ENCODE assay signal across 12 mouse cellular contexts in genomic region chr13:23433801-23434200, GRCm38 (mm10). TPM values are rescaled to one million over a fixed set of nuclear protein-coding genes. Genes with fewer than 3 reads are reported as not detected.
DNase-seq lines count a peak whose midpoint lies in the region; ATAC-seq lines count a peak whose summit lies in the region.
"Had no signal": no experiment of that assay in that cellular context is flagged by ENCODE, and none has a peak within 500 bp of the region (broad histone marks: within the 10 kb centered on the region; RNA-seq: fewer than 3 reads in every experiment).

No protein-coding gene starts in this region.

- peak overlapping the region; percentile 44 for H3K4me2 ChIP-seq in kidney, embryonic 14.5 days (replicated peaks; ENCODE audit: low read depth, low read length)
- peak overlapping the region; percentile 66 for H3K4me2 ChIP-seq in limb, embryonic 13.5 days (replicated peaks)

- H3K9me3 ChIP-seq in erythroblast, embryonic 14.5 days (ENCODE audit: control insufficient read depth, low read length): no peaks in the 10 kb centered on the region
- no peaks in the 10 kb centered on the region for H3K9me3 ChIP-seq in kidney, embryonic 14.5 days (ENCODE audit: control insufficient read depth, low read length)
- H3K9me3 ChIP-seq in embryonic facial prominence, embryonic 10.5 days: no peaks in the 10 kb centered on the region
- no peaks in the 10 kb centered on the region for H3K9me3 ChIP-seq in limb, embryonic 13.5 days

- H3K4me3 ChIP-seq in erythroblast, embryonic 14.5 days (replicated peaks): peak overlapping the region; percentile 66
- H3K4me3 ChIP-seq in kidney, embryonic 14.5 days (ENCODE audit: low read length): no peak overlapping the region; the same call in 1 of the 2 replicates
- peak overlapping the region; percentile 66 for H3K4me3 ChIP-seq in embryonic facial prominence, embryonic 10.5 days
- no peak overlapping the region for H3K4me3 ChIP-seq in limb, embryonic 13.5 days

- intact Hi-C loops in gastrocnemius, postnatal 14 days (cut with DNase I; ENCODE audit: low total_unique reads): loop anchor here (2.0 to 10.0 kb wide), 2 partner anchors 85 to 1409 kb away; no protein-coding TSS in a partner anchor
- intact Hi-C loops in left cerebral cortex, postnatal 10 days (cut with DNase I): loop anchor here (2.0 to 10.0 kb wide), 3 partner anchors 85 to 1719 kb away; partner anchors contain the start of genes Hist1h2ai, Hist1h2bl and Hist1h3h

- H3K9ac ChIP-seq in kidney, embryonic 14.5 days (ENCODE audit: low read depth, low read length): no peak overlapping the region
- no peak overlapping the region for H3K9ac ChIP-seq in limb, embryonic 13.5 days

- ATAC-seq in erythroblast, adult 5-6 weeks (replicated peaks; ENCODE audit: low FRiP score, poor library complexity, severe bottlenecking): no peak
- ATAC-seq in kidney, embryonic 14.5 days (ENCODE audit: low FRiP score, low TSS enrichment): no peak
- no peak for ATAC-seq in limb, embryonic 13.5 days (ENCODE audit: low FRiP score, low read depth)

- H3K36me3 ChIP-seq in erythroblast, embryonic 14.5 days (ENCODE audit: control insufficient read depth): no peaks in the 10 kb centered on the region
- no peaks in the 10 kb centered on the region for H3K36me3 ChIP-seq in kidney, embryonic 14.5 days (ENCODE audit: control insufficient read depth, insufficient read depth, low read length)
- H3K36me3 ChIP-seq in embryonic facial prominence, embryonic 10.5 days (replicated peaks): no peaks in the 10 kb centered on the region
- H3K36me3 ChIP-seq in limb, embryonic 13.5 days: no peaks in the 10 kb centered on the region

- H3K27ac ChIP-seq in kidney, embryonic 14.5 days (ENCODE audit: low read depth, low read length): no peak overlapping the region
- H3K27ac ChIP-seq in embryonic facial prominence, embryonic 10.5 days (replicated peaks): no peak overlapping the region
- H3K27ac ChIP-seq in limb, embryonic 13.5 days: no peak overlapping the region

- peaks cover 74% of the 10 kb centered on the region for H3K4me1 ChIP-seq in erythroblast, embryonic 14.5 days (ENCODE audit: control insufficient read depth)
- 0 out of 2 replicates have a peak, but pooled peaks cover 19% of the 10 kb centered on the region for H3K4me1 ChIP-seq in kidney, embryonic 14.5 days (ENCODE audit: control insufficient read depth, insufficient read depth, low read length)
- peaks cover 30% of the 10 kb centered on the region for H3K4me1 ChIP-seq in embryonic facial prominence, embryonic 10.5 days
- H3K4me1 ChIP-seq in limb, embryonic 13.5 days: peaks cover 20% of the 10 kb centered on the region

- 63% methylated on average over 5 of the region's 5 CpGs for WGBS in kidney, embryonic 14.5 days
- 61% methylated on average over 5 of the region's 5 CpGs for WGBS in embryonic facial prominence, embryonic 10.5 days
- 64% methylated on average over 5 of the region's 5 CpGs for WGBS in limb, embryonic 13.5 days

- H3K27me3 ChIP-seq in erythroblast, embryonic 14.5 days (ENCODE audit: control insufficient read depth): no peaks in the 10 kb centered on the region
- H3K27me3 ChIP-seq in kidney, embryonic 14.5 days (ENCODE audit: control insufficient read depth, insufficient read depth, low read length): no peaks in the 10 kb centered on the region
- no peaks in the 10 kb centered on the region for H3K27me3 ChIP-seq in embryonic facial prominence, embryonic 10.5 days (replicated peaks; ENCODE audit: low read depth, poor library complexity, severe bottlenecking)
- H3K27me3 ChIP-seq in limb, embryonic 13.5 days: no peaks in the 10 kb centered on the region

- no peak for DNase-seq in kidney, postnatal 36 days
- no peak for DNase-seq in embryonic facial prominence, embryonic 10.5 days (ENCODE audit: low spot score)
- DNase-seq in gastrocnemius, postnatal 14 days: no peak
- DNase-seq in left cerebral cortex, postnatal 10 days (ENCODE audit: extremely low spot score in 1 of 2, low spot score in 2 of 2): no peak
- DNase-seq: cerebellum, postnatal 36 days; kidney, adult 9 months; left cerebral cortex, postnatal 4 days; retina, postnatal 1 day had no signal

RNA-seq across cellular contexts. Expression of gene Abt1, which starts 10.1 kb away (rescaled TPM):
- 0.76 and 0.84 TPM in 2 replicates for polyA plus RNA-seq in erythroblast, embryonic 14.5 days (2012)
- total RNA-seq in erythroblast, adult 5-6 weeks (2015; ENCODE audit: low replicate concordance): 1.7 and 1.9 TPM in 2 replicates
- 1.4 and 1.7 TPM in 2 replicates for total RNA-seq in erythroblast, adult 5-6 weeks (2017; ENCODE audit: low replicate concordance)
- 12.5 and 13.5 TPM in 2 replicates for polyA plus RNA-seq in kidney, embryonic 14.5 days (2014; fragmentation: Nextera tagmentation; extraction: Ambion mirVana)
- 15.0 and 15.6 TPM in 2 replicates for polyA plus RNA-seq in embryonic facial prominence, embryonic 10.5 days (2016; fragmentation: Nextera tagmentation; extraction: Ambion mirVana)
- polyA plus RNA-seq in limb, embryonic 13.5 days (2015; fragmentation: Nextera tagmentation; extraction: Ambion mirVana): 13.4 and 14.8 TPM in 2 replicates
- total RNA-seq in gastrocnemius, postnatal 14 days (2021): 1 to 10 TPM; 4.5 to 4.7 TPM
- total RNA-seq in left cerebral cortex, postnatal 10 days (2021): 1 to 10 TPM; 6.3 to 6.5 TPM

RNA-seq across cellular contexts. Expression of gene Btn1a1, which starts 31.9 kb away (rescaled TPM):
- polyA plus RNA-seq in erythroblast, embryonic 14.5 days (2012): 0.15 and 0.16 TPM in 2 replicates
- total RNA-seq in erythroblast, adult 5-6 weeks (2015; ENCODE audit: low replicate concordance): 4.2 and 4.4 TPM in 2 replicates
- total RNA-seq in erythroblast, adult 5-6 weeks (2017; ENCODE audit: low replicate concordance): 6.5 and 15.5 TPM in 2 replicates
- 0.09 TPM in 2 replicates for polyA plus RNA-seq in kidney, embryonic 14.5 days (2014; fragmentation: Nextera tagmentation; extraction: Ambion mirVana)
- polyA plus RNA-seq in embryonic facial prominence, embryonic 10.5 days (2016; fragmentation: Nextera tagmentation; extraction: Ambion mirVana): 0.12 and 0.16 TPM in 2 replicates
- polyA plus RNA-seq in limb, embryonic 13.5 days (2015; fragmentation: Nextera tagmentation; extraction: Ambion mirVana): 0.19 and 0.45 TPM in 2 replicates
- not detected for total RNA-seq in gastrocnemius, postnatal 14 days (2021)
- total RNA-seq in left cerebral cortex, postnatal 10 days (2021): not detected
- total RNA-seq: left cerebral cortex, postnatal 4 days had no signal

RNA-seq across cellular contexts. Expression of gene Btn2a2, which starts 54.9 kb away (rescaled TPM):
- not detected in 2 replicates for polyA plus RNA-seq in erythroblast, embryonic 14.5 days (2012)
- not detected in 2 replicates for total RNA-seq in erythroblast, adult 5-6 weeks (2015; ENCODE audit: low replicate concordance)
- not detected in 2 replicates for total RNA-seq in erythroblast, adult 5-6 weeks (2017; ENCODE audit: low replicate concordance)
- polyA plus RNA-seq in kidney, embryonic 14.5 days (2014; fragmentation: Nextera tagmentation; extraction: Ambion mirVana): 0.31 and 0.87 TPM in 2 replicates
- 0.99 and 1.2 TPM in 2 replicates for polyA plus RNA-seq in embryonic facial prominence, embryonic 10.5 days (2016; fragmentation: Nextera tagmentation; extraction: Ambion mirVana)
- polyA plus RNA-seq in limb, embryonic 13.5 days (2015; fragmentation: Nextera tagmentation; extraction: Ambion mirVana): 1.4 and 1.5 TPM in 2 replicates
- not detected for total RNA-seq in gastrocnemius, postnatal 14 days (2021)
- total RNA-seq in left cerebral cortex, postnatal 10 days (2021): under 1 TPM; 0.75 to 0.88 TPM
- total RNA-seq: left cerebral cortex, postnatal 4 days had no signal

Comparison
In these comparisons a context has a peak if more than half of its experiments do, and no peak if none do; other contexts are left out.
1. H3K4me3 ChIP-seq: peak in erythroblast, embryonic 14.5 days (single experiment) and embryonic facial prominence, embryonic 10.5 days (single experiment); none in kidney, embryonic 14.5 days (single experiment) and limb, embryonic 13.5 days (single experiment).